Mouse (Mus musculus) thymus, postnatal 14 days (tissue): ENCODE results near the gene Fstl1.

ENCODE experiments used
- DNase-seq: peaks from one replicate; pipeline ENCODE4 v3.0.0; 2021

Gene Fstl1

DNA sequence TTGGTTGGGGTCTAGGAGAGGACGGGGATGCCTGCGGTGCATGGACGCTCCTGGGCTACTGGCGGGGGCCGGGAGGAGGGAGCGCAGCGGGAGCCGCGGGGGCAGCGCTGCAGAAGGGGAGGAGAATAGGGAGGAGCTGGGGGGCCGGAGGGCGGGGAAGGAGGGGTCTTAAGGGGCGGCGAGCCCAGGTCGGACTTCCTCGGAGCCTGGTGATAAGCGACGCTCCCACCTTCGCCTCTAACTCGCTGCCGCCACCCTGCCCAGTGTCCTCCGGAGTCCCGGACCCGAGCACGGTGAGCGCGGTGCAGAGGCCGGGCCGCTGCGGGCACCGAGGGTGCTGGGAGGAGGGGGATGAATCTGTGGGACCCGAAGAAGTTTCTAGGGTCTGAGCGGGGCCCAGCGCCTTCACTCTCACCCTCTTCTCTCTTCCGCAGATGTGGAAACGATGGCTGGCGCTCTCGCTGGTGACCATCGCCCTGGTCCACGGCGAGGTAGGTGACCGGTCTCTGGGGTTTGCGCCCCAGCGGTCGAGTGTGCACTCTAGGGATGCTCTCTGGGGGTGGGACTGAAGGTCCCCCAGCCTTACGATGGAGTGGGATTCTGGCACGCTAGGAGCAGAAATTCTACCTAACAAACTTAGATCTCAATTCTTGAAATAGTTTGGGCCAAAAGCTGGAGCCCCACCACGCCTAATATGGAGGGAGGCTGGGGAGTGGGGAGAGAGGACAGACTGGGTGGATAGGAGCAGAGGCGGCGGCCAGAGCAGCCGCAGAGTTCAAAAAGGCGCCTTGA lies at the start of gene Fstl1:
Gene Fstl1, plus strand, starts transcription at position 14 of the 792 bp plus-strand sequence.
- DNase-seq, result peak; percentile 12

DNA sequence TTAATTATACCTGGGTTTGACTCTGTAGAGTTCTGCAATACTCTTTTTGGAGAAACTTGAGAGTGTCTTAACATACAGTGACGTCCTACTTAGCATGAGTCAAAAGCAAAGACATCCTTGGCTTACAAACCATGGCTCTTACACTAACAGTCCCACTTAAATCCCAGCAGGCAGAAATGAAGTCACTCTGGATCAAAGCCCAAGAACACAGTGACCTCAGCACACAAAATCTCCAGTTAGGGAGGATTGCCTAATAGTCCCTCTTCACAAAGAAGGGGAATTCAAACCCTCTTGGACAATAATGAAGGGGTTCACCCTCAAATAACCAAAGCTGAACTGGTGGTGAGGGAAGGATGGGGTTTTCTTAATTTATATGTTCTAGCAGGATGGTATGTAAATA lies 48.0 kb upstream of the Fstl1 start:
- DNase-seq, result no peak

DNA sequence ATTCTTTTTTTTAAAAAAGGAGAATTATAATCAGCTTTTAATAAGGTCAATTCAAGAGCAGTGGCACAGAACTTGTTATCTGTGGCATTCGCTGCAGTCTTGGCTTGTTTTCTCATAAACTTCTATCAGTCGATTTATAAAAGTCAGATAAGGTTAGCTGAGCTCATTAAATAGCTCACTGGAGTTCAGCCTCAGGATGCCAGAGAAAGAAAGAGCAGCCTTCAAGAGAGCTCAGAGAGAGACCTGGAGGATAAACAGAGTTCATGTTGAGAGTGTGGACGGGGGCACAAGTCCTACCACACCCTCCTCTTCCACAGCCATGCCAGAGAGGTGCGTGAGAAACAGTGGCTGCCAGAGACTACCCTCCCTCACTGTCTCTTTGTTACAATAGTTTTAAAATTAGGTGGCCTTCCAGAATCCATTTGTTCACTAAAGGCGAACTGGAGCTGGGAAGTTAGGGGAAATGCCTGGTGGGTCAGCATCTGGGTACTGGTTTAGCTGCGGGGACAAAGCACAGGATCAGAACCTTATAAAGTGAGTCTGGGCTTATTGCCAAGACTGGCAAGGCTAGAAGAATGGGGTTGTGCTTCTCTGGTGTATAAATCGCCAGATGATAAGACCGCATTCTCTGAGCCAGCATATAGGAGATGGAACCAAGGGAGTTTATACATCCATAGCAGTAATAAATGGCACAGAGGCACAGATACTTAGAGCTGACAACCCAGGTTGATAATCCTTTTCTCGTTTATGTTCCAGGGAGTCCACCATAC lies 47.1 kb upstream of the Fstl1 start:
- DNase-seq, result no peak

DNA sequence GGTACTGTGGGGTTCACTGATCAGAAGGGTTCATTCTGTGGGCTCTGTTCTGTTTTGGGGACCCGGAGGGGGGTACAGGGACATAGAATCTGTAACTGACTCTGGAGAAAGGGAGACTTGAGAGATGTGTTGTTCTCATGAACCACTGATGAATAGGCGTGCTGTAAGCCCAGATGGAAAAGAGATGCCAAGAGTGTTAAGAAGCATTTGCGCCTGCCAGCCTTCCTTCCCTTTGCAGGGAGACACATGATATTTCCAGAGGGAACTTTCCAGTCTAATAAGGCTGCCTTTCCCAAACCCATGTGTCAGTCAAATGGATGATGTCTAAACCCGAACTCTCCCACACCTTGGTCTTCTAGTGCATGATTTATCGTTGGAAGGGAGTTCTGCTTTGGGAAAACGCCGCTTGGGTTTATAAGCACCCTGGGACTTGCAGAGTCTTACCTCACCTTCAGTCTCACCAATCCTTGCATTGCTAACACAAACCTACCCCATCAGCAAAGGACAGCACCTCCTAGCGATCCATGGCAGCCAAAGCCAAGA lies 46.3 kb upstream of the Fstl1 start:
- DNase-seq, result no peak

DNA sequence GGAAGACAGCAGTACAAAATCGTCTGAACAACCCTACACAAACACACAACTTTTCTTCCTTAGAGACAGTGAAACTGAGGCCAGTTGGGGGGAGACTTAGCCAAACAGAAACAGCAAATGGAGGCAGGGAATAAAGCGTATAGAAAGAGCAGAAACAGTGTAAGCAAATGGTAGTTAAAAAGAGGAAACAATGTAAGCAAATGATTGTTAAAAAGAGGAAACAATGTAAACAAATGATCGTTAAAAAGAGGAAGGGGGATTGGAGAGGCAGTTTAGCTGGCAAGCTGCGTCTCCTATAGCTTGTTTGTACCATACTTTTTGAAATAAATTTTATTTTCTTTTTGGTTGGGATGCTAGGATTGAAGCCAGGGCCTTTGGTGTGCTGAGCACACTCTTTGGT lies 45.2 kb upstream of the Fstl1 start:
- no peak for DNase-seq

DNA sequence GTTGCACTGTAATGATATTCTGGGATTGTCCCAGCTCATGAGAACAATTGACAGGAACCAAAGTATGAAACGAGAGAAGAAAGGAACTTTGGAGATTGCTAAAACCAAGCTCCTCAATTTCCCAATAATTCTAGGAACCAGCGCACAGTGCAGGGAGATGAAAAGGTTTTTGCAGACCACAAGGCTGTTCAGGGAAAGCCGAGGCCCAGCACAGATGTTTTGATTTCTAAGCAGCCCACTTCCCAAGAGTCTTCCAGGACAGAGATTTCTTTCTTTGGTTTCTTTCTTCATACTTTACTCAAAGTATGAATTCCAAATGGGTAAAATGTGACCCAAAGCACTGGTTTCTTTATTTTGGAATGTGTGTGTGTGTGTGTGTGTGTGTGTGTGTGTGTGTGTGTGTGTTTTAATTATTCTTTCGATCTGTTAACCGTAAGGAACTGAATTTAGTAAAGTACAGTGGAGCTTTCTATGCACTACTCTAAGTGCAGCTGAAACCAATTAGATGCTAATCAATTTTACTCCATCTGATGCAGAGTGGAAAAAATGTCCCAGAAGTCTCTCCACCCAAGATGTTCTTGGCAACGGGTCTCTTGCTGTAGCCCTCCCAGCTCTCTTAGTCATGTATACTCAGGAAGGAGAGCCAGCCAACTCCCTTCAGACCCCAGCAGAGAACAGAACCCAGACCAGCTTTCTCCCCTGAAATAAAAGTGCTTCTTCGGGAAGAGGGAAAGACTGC lies 44.5 kb upstream of the Fstl1 start:
- DNase-seq, result no peak

DNA sequence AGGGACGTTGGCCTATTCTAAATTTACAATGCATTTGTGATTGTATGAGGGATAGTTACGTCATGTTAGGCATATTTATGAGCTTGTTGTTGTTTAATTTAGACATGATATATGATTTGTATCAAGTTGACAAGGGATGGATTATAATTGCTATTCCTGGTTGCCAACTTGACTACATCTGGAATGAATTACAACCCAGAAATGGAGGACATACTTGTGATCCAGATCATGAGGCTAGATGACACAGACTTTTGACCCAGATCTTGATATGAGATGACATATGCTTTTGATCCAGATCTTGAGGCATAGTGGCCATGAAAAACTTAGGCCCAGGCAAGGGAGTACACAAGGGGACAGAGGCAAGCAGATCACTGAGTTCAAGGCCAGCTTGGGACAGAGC lies 36.6 kb upstream of the Fstl1 start:
- no peak for DNase-seq

DNA sequence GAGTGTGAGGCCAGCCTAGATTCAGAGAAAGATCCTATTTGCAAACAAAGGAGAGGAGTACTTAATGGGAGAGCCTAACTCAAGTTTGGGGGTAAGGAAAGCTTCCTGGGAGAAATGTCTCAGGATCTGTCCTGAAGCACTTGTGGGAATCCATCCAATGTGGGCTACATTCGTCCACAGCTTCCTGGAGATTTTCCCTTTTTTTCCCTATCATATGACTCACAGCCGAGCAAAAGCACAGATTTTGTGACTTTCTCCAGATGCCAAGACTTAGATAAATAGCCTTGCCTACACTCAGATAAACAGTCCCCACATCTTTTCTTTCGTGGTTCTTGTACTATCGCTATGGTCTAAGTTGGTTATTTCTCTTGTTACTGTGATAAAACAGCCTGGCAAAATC lies 34.4 kb upstream of the Fstl1 start:
- DNase-seq, result no peak

DNA sequence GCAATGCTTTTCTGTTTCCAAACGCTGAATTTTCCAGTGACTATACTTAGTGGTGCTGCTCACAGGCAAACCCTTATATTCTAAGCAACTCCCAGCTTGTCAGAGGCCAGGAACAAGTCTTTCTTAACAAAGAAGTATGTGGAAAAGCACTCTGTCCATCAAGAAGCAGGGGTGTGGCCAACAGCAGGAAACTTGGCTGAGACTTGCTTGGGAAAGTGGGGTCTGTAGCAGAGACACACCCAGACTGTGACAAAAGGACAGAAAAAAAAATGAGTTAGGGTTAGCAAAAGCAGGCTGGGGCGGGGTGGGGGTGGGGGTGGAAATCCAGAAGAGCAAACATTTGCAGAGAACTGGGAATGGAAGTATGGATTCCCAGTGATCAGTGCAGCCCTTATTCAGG lies 23.8 kb upstream of the Fstl1 start:
- no peak for DNase-seq

DNA sequence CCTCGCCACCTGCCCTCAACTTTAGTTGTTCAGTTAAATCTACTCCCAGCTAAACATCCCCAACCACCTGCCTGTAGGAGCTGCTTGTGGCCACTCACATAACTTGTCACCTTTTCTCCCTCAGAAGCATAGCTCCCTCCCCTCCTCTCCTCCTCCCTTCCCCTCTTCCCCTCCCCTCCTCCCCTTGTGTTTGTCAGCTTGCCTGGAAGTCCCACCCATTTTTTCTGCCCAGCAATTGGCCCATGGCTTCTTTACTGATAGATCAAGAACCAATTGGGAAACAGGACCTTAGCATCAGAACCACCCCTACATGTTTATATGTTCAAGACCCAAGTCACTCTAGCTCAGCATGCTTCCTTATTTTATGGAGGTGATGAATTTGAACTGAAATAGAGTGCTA lies 22.9 kb upstream of the Fstl1 start:
- no peak for DNase-seq

DNA sequence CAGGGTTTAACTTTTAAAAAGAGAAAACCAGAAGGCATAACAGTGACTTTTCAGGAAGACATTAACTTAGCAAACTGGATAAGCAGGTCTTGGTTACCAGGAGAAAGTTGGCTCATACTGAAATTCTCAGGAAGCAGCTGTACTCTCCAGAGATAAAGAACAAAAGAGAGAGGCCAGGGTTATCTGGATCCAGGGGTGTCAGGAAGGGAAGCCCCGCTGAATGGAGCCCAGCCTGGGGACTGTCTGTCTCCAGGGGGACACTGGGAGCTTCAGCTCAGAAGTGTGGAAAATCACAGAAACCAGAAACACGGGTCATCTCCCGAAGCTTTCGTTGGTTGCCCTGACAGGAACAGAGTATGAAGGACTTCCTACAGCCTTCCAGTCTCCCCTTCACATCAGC lies 22.2 kb upstream of the Fstl1 start:
- DNase-seq, result no peak

DNA sequence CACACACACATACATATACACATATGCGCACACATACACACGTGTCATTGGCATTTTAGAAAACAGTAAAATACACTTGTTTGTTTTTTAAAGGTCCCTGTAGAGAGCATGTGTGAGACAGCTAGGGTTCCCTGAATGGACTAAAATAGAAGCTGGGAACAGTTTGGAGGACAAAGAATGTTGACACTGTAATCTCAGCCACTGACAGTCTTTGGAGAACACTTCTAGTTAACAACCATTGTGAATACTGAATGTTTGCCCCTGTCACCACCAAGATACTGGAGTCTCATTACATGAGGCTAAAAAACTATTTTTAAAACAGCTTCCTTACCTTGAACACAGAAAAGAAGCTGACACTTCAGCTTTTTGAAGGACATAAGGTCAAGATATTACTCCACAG lies 19.4 kb upstream of the Fstl1 start:
- no peak for DNase-seq

DNA sequence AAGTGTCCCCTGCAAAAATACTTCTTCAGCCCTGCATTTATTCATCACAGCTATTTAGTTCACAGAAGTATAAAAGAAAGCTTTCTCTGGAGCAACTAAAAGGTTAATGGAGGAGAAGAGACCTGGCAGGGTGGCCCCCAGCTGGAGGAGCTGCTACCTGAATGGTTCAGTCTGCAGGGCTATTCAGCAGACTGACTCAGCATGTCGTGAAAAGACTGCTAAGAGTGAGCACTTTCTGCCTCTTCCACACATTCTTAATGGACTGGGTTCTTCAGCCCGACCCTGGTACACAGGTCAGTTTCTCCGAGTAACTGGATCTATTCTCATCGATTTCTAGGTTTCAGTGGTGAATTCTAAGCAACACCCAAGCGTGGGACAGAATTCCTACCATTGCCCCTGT lies 12.9 kb upstream of the Fstl1 start:
- no peak for DNase-seq

DNA sequence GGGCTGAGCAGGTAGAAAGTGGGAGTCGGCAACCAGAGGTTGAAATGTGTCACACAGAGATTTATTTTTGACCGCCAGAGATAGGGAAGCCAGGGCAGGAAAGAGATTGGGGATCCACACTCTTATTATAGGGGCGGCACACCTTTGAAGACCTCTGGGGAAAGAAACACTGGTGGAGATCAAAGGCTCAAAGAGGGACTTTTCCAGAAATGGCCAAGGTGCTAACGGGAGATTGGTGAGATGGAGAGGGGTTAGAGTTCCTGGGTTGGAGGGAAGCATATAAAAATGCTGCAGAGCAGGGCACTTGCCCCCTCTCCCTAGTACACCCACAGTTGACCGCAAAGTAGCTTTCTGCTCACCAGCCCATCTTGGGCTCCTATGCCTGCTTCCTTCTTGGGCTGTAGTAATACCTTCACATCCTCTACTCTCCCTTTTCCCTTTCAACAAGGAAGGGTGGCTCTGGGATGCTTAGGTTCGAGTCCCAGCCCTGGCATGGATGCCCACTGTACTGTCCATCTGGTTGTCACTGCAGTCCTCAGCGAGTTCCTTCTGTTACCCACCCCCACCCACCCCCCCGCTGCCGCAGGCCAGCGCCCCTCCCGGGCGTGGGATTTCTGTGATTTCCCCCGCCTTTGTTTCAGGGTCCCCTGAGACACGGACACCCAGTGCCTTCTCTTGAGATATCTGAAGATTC lies 360 bp upstream of the Fstl1 start:
- DNase-seq, result no peak

DNA sequence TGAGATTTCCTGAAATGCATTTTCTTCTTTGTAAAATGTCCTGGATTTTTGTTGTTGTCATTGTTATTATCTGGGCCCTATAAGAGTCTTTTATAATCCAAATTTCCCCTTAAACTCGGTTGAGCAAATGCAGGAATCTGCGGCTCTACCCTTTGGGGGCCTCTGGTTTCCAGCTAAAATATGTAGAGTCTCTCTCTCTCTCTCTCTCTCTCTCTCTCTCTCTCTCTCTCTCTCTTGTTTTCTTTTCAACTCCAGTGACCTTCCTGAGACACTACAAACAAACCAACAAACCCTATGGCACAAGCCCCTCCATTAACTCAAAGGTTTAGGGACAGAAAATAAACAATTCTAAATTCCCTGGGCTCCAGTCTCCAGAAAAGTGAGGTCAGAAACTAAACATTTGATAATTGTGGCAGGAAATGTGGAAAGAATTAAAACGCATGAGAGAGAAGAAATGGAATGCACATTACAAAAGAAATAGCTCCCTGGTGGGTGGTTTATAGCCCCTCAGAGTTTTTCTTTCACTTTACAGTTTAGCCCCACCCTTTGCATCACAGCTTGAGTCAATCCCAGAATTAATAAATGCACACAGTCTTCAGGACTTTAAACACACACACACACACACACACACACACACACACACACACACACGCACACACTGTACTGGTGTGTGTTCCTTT lies 1.3 kb downstream of the Fstl1 start:
- DNase-seq, result no peak

DNA sequence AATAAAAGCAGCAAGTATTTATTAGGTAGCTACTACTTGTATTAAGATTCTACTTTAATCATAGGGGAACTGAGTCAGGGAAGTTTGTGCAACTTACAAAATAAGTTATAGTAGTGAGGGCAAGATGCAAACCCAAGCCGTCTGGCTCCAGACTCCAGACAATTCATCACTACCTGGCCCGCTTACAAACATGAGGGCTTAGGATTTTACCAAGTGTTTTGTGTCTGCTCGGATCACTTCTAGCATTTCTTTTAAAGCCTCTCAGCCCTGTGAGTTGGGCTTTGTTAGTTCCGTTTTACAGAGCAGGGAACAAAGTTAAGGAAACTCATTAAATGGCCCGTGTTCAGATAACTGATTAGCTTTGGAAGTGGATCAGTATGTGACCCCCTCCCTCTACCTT lies 1.9 kb downstream of the Fstl1 start:
- no peak for DNase-seq

DNA sequence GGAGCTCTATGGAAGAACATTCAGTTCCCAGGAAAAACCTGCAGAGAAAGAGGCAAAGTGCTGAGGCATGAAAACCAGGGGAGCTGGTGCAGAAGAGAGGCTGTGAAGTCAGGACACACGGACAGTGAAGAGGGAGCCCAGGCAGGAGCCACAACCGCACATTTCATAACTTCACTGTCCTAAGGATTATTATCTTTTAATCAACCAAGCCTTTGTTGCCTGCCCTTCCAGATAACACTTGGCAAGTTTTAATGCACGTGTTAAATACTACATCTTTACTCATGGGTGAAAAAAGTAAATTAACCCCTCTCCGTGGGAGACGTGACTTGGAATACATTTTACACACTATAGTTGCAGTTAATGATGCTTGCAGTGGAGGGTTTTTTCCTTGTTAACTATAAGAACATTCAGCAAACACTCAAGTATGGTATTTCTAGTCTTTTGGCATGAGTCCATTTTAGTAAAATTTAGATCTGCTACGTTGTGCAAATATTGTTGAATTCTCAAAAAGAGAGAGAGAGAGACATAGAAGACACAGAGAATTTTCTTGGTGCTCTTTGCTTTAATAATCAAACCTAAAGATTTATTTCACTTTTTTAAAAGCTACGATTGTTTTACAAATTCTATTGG lies 3.1 kb downstream of the Fstl1 start:
- no peak for DNase-seq

DNA sequence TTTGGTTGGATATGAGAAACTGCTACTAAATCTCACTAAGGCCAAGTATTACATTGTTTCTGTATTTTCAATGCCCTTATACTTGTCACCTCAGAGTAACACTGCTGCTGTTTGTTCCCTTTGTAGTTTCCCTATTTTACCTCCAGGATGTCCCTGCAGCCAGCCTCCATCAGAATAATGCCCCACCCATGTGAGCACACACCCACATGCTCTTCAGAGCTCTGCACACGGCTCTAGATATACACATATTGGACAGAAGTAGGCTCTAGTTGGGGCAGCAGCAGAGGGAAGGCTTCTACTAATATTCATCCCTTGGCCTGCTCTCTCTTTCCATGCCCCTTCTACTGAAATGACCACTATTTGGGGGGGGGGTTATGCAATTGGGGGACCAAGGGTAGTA lies 3.7 kb downstream of the Fstl1 start:
- no peak for DNase-seq

DNA sequence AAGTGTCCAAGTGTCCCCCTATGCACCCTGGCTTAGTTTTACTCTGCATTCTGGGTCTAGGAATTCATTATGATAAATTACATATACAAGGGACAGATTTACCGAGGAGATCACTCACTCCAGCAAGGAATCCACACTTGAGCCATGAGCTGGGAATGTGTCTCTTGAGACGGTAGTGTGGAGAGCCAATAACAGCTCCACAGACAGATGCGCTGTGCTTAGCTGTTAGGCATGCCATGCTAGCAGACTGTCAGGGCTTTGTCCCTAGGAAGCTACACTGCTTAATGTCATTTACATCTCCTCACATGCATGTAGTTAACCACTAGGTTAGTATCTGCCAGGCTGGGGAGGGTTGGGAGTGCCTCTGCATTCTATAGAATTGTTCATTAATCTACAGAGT lies 4.2 kb downstream of the Fstl1 start:
- no peak for DNase-seq

DNA sequence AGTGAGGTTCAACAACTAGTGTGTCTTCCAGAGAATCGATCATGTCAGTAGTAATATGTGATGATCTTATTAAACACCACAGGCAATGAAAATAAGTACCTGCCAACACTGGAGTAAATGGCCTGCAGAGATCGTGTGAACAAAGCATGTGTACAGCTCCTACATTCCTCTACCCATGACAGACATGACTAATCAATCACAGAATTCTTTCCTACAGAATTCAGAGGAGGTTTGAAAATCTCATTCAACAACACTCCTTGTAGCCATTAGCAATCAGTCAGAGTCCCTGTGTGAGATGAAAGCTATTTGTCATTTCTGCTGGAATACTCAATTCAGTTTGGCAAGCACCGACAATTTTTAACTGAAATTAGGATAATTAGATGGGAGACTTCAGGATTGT lies 7.9 kb downstream of the Fstl1 start:
- DNase-seq, result no peak

DNA sequence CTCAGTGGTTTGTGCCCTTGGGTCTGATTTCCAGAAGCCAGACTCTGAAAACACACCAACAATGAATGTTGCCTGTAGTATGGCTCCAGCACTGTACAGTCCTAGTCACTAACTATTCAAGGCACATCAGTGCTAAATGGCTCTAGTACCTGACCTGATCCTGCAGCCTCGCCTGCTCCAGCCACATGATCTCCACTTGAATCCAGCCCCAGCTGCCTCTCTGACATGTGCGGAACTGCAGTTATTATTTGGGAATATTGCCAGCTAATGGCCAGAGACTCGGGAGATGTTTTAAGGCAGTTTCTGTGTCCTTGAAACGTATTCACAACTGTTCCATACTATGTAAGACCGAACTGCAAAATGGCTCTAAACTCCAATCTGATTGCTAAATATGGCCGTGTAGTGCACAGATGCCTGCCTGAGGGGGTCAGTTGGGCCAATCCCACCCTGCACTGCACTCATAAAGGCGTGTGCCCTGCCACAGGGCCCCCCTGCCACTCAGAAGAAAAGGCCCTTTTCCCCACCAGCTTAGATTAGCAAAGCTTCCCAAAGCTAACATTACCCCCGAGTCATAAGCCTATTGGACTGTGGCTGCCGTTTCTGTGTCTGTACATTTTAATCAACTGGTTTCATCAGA lies 11.0 kb downstream of the Fstl1 start:
- DNase-seq, result no peak
